Mouse (Mus musculus): Measurements from ENCODE around the gene Chat. TPM values are rescaled to one million over a fixed set of nuclear protein-coding genes. Genes with fewer than 3 reads are reported as not detected.
A peak's percentile ranks its signal among the peaks of the same experiment; 100 is the strongest.

The Chat gene
- polyA plus RNA-seq, 1 experiment from 2014 or later: not detected

DNA sequence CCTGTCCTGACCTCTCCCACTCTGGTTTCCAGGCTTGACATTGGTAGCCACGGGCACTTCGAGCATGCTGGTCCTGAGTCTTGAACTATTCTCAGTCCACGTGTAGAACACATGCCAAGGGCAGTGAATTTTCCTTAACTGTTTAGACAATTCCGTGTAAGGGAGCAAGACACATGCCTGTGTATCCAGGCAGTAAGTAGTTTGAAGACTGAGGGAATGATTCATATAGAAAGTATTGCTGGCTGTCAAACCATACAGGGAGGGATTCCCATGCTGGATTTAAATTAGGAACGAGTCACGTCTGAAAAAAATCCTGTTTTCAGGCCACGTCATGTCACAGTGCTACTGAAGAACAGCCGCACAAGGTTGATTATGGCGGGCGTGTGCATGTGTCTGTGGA lies 40.5 kb upstream of the Chat start:
- Histone ChIP-seq H3K4me1 (ENCODE audit: insufficient read depth, low read depth, low read length) (no peaks in the 10 kb centered on the region), H3K9me3 (ENCODE audit: low read length) (no peaks in the 10 kb centered on the region), H3K4me3 (ENCODE audit: low read depth, low read length) (no peak overlapping the region), H3K27me3 (replicated peaks; ENCODE audit: insufficient read depth, low read length) (no peaks in the 10 kb centered on the region), H3K4me2 (replicated peaks; ENCODE audit: low read depth, low read length) (no peak overlapping the region), H3K9ac (replicated peaks; ENCODE audit: low read depth) (no peak overlapping the region), H3K36me3 (ENCODE audit: insufficient read depth, low read length) (no peaks in the 10 kb centered on the region), H3K27ac (ENCODE audit: low read length) (no peak overlapping the region)
- TF ChIP-seq EP300 (IDR thresholded peaks at IDR 0.05): no peak
- TF ChIP-seq CTCF (IDR thresholded peaks at IDR 0.05): no peak
- 86% methylated on average over 10 of the region's 10 CpGs for whole genome bisulfite sequencing
- DNase-seq (ENCODE audit: low spot score) (no peak), ATAC-seq (no peak)

DNA sequence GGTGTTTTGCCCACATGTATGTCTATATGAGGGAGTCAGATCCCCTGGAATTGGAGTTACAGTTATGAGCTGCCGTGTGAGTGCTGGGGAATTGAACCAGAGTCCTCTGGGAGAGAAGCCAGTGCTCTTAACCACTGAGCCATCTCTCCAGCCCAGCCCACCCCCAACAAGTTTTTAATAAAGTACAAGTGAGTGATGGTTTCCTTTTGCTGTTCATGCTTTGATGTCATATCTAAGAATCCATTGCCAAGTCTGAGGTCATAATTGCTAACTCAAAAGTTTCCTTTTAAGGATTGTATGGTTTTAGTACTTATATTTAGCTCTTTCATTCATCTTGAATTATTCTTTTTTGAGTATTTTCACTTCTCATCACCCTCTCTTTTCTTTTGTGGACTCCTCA lies 38.1 kb upstream of the Chat start:
- H3K4me3 ChIP-seq (ENCODE audit: low read depth, low read length): no peak overlapping the region
- no peaks in the 10 kb centered on the region for H3K9me3 ChIP-seq (ENCODE audit: low read length)
- H3K27ac ChIP-seq (ENCODE audit: low read length): no peak overlapping the region
- ATAC-seq (no peak; the same call in 1 of the 2 replicates), DNase-seq (ENCODE audit: low spot score) (peak; percentile 20)
- H3K27me3 ChIP-seq (replicated peaks; ENCODE audit: insufficient read depth, low read length): no peaks in the 10 kb centered on the region
- no peak for TF ChIP-seq CTCF (IDR thresholded peaks at IDR 0.05)
- TF ChIP-seq EP300 (IDR thresholded peaks at IDR 0.05): no peak
- H3K36me3 ChIP-seq (ENCODE audit: insufficient read depth, low read length): no peaks in the 10 kb centered on the region
- WGBS: 64% methylated on average over 1 of the region's 1 CpGs
- H3K4me2 ChIP-seq (replicated peaks; ENCODE audit: low read depth, low read length): no peak overlapping the region
- no peaks in the 10 kb centered on the region for H3K4me1 ChIP-seq (ENCODE audit: insufficient read depth, low read depth, low read length)
- no peak overlapping the region for H3K9ac ChIP-seq (replicated peaks; ENCODE audit: low read depth)

DNA sequence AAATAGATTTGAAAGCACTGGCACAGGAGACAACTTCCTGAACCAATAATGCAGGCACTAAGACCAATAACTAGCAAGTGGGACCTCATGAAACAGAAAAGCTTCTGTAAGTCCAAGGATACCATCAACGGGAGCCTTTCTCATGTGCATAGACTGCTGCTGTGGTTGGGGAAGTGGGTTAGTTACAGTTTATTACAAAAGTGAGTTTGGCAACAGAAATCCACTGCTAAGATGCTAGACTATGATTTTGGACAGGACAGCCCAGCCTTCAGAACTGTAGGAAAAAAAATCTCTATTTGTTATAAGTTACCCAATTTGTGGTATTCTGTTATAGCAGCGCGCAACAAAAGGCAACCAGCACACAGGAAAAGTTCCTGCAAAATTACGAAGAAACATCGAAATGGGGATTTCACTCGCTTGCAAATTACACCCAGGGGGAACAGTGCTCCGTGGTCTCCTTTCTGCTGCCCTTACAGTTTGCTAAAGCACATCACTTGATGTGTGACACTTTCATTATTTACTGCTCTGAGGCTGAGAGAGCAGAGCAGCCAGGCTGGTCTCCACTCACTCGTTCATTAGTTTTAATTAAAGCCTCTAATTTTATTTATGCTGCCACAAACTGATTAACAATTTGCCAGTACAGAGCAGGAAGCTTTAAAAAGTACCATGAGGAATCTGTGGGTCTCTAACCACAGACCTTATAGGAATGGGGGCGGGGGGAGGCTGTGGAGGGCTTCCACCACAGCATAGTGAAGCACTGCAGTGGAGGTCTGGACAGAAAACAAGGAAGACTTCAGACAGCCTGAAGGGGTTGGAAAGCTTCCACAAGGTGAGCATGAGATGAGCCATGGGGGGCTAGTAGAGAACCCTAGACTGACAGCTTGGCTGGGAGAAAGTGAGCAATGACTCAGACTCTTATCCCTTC lies 37.2 kb upstream of the Chat start:
- Histone ChIP-seq H3K36me3 (ENCODE audit: insufficient read depth, low read length) (no peaks in the 10 kb centered on the region), H3K27me3 (replicated peaks; ENCODE audit: insufficient read depth, low read length) (no peaks in the 10 kb centered on the region), H3K27ac (ENCODE audit: low read length) (no peak overlapping the region), H3K9me3 (ENCODE audit: low read length) (no peaks in the 10 kb centered on the region), H3K4me2 (replicated peaks; ENCODE audit: low read depth, low read length) (no peak overlapping the region), H3K9ac (replicated peaks; ENCODE audit: low read depth) (no peak overlapping the region), H3K4me3 (ENCODE audit: low read depth, low read length) (no peak overlapping the region), H3K4me1 (ENCODE audit: insufficient read depth, low read depth, low read length) (no peaks in the 10 kb centered on the region)
- 75% methylated on average over 9 of the region's 9 CpGs for WGBS
- DNase-seq (ENCODE audit: low spot score) (no peak), ATAC-seq (no peak)
- TF ChIP-seq EP300 (IDR thresholded peaks at IDR 0.05) (no peak), CTCF (IDR thresholded peaks at IDR 0.05) (no peak)

DNA sequence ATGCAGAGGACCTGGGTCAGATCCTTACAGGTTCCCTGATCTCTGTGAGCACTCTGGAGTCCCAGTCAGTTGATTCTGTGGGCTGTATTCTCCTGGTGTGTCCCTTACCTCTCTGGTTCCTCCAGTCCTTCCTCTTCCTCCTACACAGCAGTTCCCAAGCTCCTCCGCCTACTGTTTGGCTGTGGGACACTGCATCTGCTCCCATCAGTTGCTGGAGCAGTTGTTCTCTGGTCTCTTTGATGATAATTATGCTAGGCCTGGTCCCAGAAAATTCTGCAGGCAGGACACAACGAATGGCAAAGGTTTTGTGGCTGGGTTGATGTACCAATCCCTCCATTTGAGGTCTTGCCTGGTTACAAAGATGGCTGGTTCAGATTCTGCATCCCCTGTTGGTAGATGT lies 35.5 kb upstream of the Chat start:
- Histone ChIP-seq H3K9me3 (ENCODE audit: low read length) (no peaks in the 10 kb centered on the region), H3K27ac (ENCODE audit: low read length) (no peak overlapping the region), H3K4me1 (ENCODE audit: insufficient read depth, low read depth, low read length) (no peaks in the 10 kb centered on the region), H3K27me3 (replicated peaks; ENCODE audit: insufficient read depth, low read length) (no peaks in the 10 kb centered on the region), H3K9ac (replicated peaks; ENCODE audit: low read depth) (no peak overlapping the region), H3K4me2 (replicated peaks; ENCODE audit: low read depth, low read length) (no peak overlapping the region), H3K4me3 (ENCODE audit: low read depth, low read length) (no peak overlapping the region), H3K36me3 (ENCODE audit: insufficient read depth, low read length) (no peaks in the 10 kb centered on the region)
- WGBS: 61% methylated on average over 2 of the region's 2 CpGs
- no peak for TF ChIP-seq EP300 (IDR thresholded peaks at IDR 0.05)
- no peak for TF ChIP-seq CTCF (IDR thresholded peaks at IDR 0.05)
- ATAC-seq: no peak
- no peak for DNase-seq (ENCODE audit: low spot score)

DNA sequence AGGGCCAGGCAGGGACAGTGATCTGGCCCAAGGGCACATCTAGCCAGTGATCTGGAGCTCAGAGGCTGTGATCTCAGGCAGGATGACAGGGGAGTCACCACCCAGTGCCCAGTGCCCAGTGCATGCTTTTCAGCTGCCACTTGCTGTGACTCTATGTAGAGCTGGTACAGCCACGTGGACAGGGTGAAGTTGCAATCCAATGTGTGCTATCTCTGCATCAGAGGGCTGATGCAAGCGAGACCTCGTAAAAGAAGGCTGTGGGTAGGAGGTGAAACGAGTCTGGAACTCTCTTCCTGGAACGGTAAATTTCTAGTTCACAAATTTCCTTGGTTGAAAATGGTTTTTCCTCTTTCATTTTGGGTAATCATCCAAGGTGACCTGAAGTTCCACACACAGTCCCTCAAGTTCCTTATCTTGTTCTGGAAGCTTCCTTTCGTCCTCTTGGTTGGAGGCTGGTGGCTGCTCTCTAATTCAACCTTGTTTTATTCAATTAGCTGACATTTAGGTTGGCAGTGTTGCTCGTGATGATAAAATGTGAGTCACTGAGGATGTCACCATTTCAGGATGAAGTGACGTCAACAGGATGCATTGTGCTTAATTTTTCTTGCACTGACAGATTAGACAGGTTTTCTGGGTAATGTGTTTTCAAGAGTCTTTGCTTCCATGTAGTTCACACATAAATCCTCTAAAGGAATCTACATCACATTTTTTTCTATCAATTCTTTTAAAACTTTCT lies 30.5 kb upstream of the Chat start:
- Histone ChIP-seq H3K4me3 (ENCODE audit: low read depth, low read length) (no peak overlapping the region), H3K36me3 (ENCODE audit: insufficient read depth, low read length) (no peaks in the 10 kb centered on the region), H3K4me1 (ENCODE audit: insufficient read depth, low read depth, low read length) (no peaks in the 10 kb centered on the region), H3K27me3 (replicated peaks; ENCODE audit: insufficient read depth, low read length) (no peaks in the 10 kb centered on the region), H3K27ac (ENCODE audit: low read length) (no peak overlapping the region), H3K4me2 (replicated peaks; ENCODE audit: low read depth, low read length) (no peak overlapping the region), H3K9me3 (ENCODE audit: low read length) (no peaks in the 10 kb centered on the region), H3K9ac (replicated peaks; ENCODE audit: low read depth) (no peak overlapping the region)
- TF ChIP-seq CTCF (IDR thresholded peaks at IDR 0.05) (no peak), EP300 (IDR thresholded peaks at IDR 0.05) (no peak)
- DNase-seq (ENCODE audit: low spot score) (no peak), ATAC-seq (no peak)
- 63% methylated on average over 8 of the region's 8 CpGs for WGBS

DNA sequence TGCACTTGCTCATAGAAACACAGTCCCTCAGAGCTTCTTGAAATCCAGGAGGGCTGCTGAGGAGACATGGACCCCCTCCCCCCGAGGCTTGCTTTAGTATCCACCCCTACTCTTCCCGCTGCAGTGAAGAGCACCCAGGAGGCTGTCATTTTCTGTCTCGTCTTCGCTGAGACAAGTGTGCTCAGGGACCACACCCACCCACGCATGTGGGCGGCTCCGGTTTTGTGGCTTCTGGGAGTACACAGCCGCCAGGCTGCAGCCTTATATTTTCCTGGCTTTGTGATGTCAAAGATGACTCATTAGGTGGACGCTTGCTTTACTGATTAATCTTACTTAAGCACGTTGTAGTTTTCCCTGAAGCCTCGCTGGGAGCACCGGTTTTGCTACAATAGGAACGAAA lies 26.7 kb upstream of the Chat start:
- Histone ChIP-seq H3K27me3 (replicated peaks; ENCODE audit: insufficient read depth, low read length) (no peaks in the 10 kb centered on the region), H3K9me3 (ENCODE audit: low read length) (no peaks in the 10 kb centered on the region), H3K9ac (replicated peaks; ENCODE audit: low read depth) (no peak overlapping the region), H3K36me3 (ENCODE audit: insufficient read depth, low read length) (no peaks in the 10 kb centered on the region), H3K4me3 (ENCODE audit: low read depth, low read length) (0 out of 2 replicates have a peak overlapping the region, but pooled peaks have one; percentile 6), H3K4me2 (replicated peaks; ENCODE audit: low read depth, low read length) (peak overlapping the region; percentile 39), H3K27ac (ENCODE audit: low read length) (no peak overlapping the region), H3K4me1 (ENCODE audit: insufficient read depth, low read depth, low read length) (no peaks in the 10 kb centered on the region)
- 8% methylated on average over 13 of the region's 13 CpGs for WGBS
- TF ChIP-seq CTCF (IDR thresholded peaks at IDR 0.05): no peak
- TF ChIP-seq EP300 (IDR thresholded peaks at IDR 0.05): no peak
- ATAC-seq (peak; percentile 72), DNase-seq (ENCODE audit: low spot score) (peak; percentile 50)

Measured in lung, postnatal 0 days (tissue).